Mouse (Mus musculus): Measurements from ENCODE around the gene Shank3. TPM values are rescaled to one million over a fixed set of nuclear protein-coding genes. Genes with fewer than 3 reads are reported as not detected.

The Shank3 gene
- total and polyA plus RNA-seq, 3 experiments: 31.0 to 52.2 (median 44.3) TPM

DNA sequence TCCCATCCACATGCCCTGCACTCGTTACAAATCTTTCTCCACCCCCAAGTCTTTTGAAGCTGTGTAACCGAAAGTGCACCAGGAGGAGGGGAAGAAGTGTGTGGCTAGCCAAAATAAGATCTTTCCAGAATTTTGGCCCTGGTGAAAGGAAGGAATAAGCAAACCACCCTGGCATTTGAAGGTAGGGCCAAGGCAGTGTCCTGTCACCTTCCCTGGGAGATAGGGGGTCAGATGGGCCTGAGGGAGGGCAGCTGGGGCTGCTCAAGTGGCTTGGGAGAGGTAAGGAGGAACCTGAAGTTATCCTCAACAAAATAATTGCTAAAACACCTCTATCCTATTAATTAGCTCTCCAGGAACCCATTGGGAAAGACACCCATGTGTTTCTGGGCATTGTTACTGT lies 2.6 kb upstream of the Shank3 start:
- Histone ChIP-seq H3K36me3 (ENCODE audit: control insufficient read depth, insufficient read depth, low read length) (peaks cover 2% of the 10 kb centered on the region; the same call in 1 of the 2 replicates), H3K9ac (ENCODE audit: low read depth, low read length) (peak overlapping the region; percentile 30; the same call in 1 of the 2 replicates), H3K4me1 (ENCODE audit: control insufficient read depth, insufficient read depth, low read length) (peaks cover 14% of the 10 kb centered on the region), H3K79me2 (replicated peaks; ENCODE audit: control insufficient read depth, insufficient read depth, low read length) (peaks cover 2% of the 10 kb centered on the region; the same call in 1 of the 2 replicates), H3K27me3 (ENCODE audit: control insufficient read depth, insufficient read depth, low read length) (peaks cover 3% of the 10 kb centered on the region; the same call in 1 of the 2 replicates), H3K4me3 (peak overlapping the region; percentile 29), H3K27ac (peak overlapping the region; percentile 83)
- no peak for DNase-seq
- intact Hi-C loops (cut with DNase I): loop anchor here (1.0 to 2.0 kb wide), 2 partner anchors 17 to 20 kb away; partner anchors contain the start of gene Arsa
- 33% methylated on average over 2 of the region's 2 CpGs for WGBS
- TF ChIP-seq EP300 (IDR thresholded peaks at IDR 0.05; ENCODE audit: insufficient read depth, low read depth, low read length) (no peak), POLR2A (IDR thresholded peaks at IDR 0.05; ENCODE audit: insufficient read depth, low read depth, low read length) (no peak), CTCF (IDR thresholded peaks at IDR 0.05) (no peak)

GRCm38 (mm10) chr15:89497391-89498048 lies 1.9 kb upstream of the Shank3 start:
- peak overlapping the region; percentile 81; the same call in 1 of the 2 replicates for H3K9ac ChIP-seq (ENCODE audit: low read depth, low read length)
- peak overlapping the region; percentile 91 for H3K27ac ChIP-seq
- peak overlapping the region; percentile 76 for H3K4me3 ChIP-seq
- peaks cover 18% of the 10 kb centered on the region for H3K4me1 ChIP-seq (ENCODE audit: control insufficient read depth, insufficient read depth, low read length)
- DNase-seq: peak; percentile 74 to 86
- peaks cover 4% of the 10 kb centered on the region; the same call in 1 of the 2 replicates for H3K36me3 ChIP-seq (ENCODE audit: control insufficient read depth, insufficient read depth, low read length)
- TF ChIP-seq CTCF (IDR thresholded peaks at IDR 0.05) (no peak), POLR2A (IDR thresholded peaks at IDR 0.05; ENCODE audit: insufficient read depth, low read depth, low read length) (peak; percentile 96), EP300 (IDR thresholded peaks at IDR 0.05; ENCODE audit: insufficient read depth, low read depth, low read length) (peak; percentile 100)
- H3K27me3 ChIP-seq (ENCODE audit: control insufficient read depth, insufficient read depth, low read length): peaks cover 3% of the 10 kb centered on the region; the same call in 1 of the 2 replicates
- WGBS: 20% methylated on average over 4 of the region's 4 CpGs
- intact Hi-C loops (cut with DNase I): loop anchor here (1.0 to 2.0 kb wide), 2 partner anchors 17 to 21 kb away; partner anchors contain the start of gene Arsa
- H3K79me2 ChIP-seq (replicated peaks; ENCODE audit: control insufficient read depth, insufficient read depth, low read length): peaks cover 2% of the 10 kb centered on the region; the same call in 1 of the 2 replicates

DNA sequence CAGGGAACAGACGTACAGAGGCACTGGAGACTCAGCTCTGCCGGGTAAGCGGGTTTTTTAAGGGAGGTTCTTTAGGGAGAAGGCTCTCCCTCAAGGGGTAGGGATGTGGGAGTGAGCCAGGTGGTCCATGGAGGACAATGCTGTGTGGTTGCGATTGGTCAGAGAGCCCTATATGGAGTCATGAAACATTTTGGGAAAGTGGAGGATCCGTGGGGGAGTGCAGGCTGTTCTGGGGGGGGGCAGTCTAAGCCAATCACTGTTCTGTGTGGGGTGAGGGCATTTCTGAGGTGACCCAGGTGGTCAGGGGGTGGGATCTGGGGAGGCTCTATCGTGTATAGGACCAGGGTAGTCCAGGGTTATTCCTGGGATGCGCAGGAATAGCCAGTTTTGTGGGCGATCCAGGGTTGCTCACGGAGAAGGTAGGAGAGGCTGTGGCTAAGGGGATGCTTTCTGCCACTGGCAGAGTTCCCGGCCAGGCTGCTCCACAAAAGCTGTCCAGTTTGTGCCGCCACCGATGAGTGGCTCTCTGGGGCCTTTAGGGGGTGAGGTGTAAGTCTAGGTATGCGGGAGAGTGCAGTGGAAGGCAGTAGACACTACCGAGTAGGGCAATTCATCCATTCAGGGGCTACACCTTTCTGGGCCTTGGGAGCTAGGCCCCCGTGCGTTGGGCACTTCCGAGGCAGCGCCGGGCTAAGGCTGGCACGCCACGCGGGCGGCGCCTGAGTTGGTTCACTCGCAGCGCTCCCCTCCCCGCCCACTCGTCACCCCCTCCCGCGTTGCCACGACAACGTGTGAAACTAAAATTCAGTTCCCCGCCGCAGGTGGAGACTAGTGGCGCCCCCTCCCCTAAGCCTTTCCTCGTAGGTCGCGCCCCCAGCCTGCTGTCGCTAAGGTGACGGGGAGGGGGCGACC lies 1.1 kb upstream of the Shank3 start:
- Histone ChIP-seq H3K27me3 (ENCODE audit: control insufficient read depth, insufficient read depth, low read length) (peaks cover 3% of the 10 kb centered on the region; the same call in 1 of the 2 replicates), H3K79me2 (replicated peaks; ENCODE audit: control insufficient read depth, insufficient read depth, low read length) (peaks cover 2% of the 10 kb centered on the region; the same call in 1 of the 2 replicates), H3K9ac (ENCODE audit: low read depth, low read length) (peak overlapping the region; percentile 81), H3K36me3 (ENCODE audit: control insufficient read depth, insufficient read depth, low read length) (peaks cover 4% of the 10 kb centered on the region; the same call in 1 of the 2 replicates), H3K4me1 (ENCODE audit: control insufficient read depth, insufficient read depth, low read length) (peaks cover 18% of the 10 kb centered on the region), H3K27ac (peak overlapping the region; percentile 91), H3K4me3 (peak overlapping the region; percentile 76)
- DNase-seq: peak; percentile 66 to 69
- TF ChIP-seq POLR2A (IDR thresholded peaks at IDR 0.05; ENCODE audit: insufficient read depth, low read depth, low read length) (no peak), CTCF (IDR thresholded peaks at IDR 0.05) (no peak), EP300 (IDR thresholded peaks at IDR 0.05; ENCODE audit: insufficient read depth, low read depth, low read length) (no peak)
- intact Hi-C loops (cut with DNase I): no loop called here
- WGBS: 5% methylated on average over 41 of the region's 41 CpGs

DNA sequence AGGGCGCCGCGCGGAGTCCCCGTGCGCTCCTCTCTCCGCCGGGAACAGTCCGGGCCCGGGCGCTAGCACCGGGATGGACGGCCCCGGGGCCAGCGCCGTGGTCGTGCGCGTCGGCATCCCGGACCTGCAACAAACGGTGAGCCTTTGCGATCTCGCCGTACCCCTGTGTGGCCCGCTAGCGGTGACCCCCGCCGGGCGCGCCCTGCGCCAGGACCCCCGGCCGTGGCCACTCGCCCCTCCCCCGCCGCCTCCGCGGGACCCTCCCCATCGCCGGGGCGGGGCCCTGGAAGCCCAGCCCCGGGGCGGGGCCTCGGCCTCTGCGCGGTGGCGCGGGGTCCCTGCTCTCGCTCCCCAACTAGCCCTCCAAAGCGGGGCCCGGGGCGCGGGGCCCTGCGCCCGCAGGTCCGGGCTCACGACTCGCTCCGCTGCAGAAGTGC lies 379 bp downstream of the Shank3 start:
- intact Hi-C loops (cut with DNase I): loop anchor here (2.0 kb wide), 1 partner anchor 21 kb away; no protein-coding TSS in a partner anchor
- DNase-seq: peak; percentile 72 to 78
- no peak for TF ChIP-seq EP300 (IDR thresholded peaks at IDR 0.05; ENCODE audit: insufficient read depth, low read depth, low read length)
- no peak for TF ChIP-seq CTCF (IDR thresholded peaks at IDR 0.05)
- no peak for TF ChIP-seq POLR2A (IDR thresholded peaks at IDR 0.05; ENCODE audit: insufficient read depth, low read depth, low read length)
- Histone ChIP-seq H3K27ac (peak overlapping the region; percentile 68), H3K9ac (ENCODE audit: low read depth, low read length) (peak overlapping the region; percentile 69), H3K4me3 (peak overlapping the region; percentile 76), H3K27me3 (ENCODE audit: control insufficient read depth, insufficient read depth, low read length) (peaks cover 3% of the 10 kb centered on the region; the same call in 1 of the 2 replicates), H3K79me2 (replicated peaks; ENCODE audit: control insufficient read depth, insufficient read depth, low read length) (peaks cover 2% of the 10 kb centered on the region; the same call in 1 of the 2 replicates), H3K4me1 (ENCODE audit: control insufficient read depth, insufficient read depth, low read length) (peaks cover 20% of the 10 kb centered on the region), H3K36me3 (ENCODE audit: control insufficient read depth, insufficient read depth, low read length) (peaks cover 4% of the 10 kb centered on the region; the same call in 1 of the 2 replicates)
- WGBS: 1% methylated on average over 54 of the region's 60 CpGs

- H3K79me2 ChIP-seq (replicated peaks; ENCODE audit: control insufficient read depth, insufficient read depth, low read length): peaks cover 2% of the 10 kb centered on the region; the same call in 1 of the 2 replicates
- intact Hi-C loops (cut with DNase I): loop anchor here (2.0 kb wide), 1 partner anchor 20 kb away; no protein-coding TSS in a partner anchor
- peaks cover 4% of the 10 kb centered on the region; the same call in 1 of the 2 replicates for H3K36me3 ChIP-seq (ENCODE audit: control insufficient read depth, insufficient read depth, low read length)
- no peak for TF ChIP-seq POLR2A (IDR thresholded peaks at IDR 0.05; ENCODE audit: insufficient read depth, low read depth, low read length)
- TF ChIP-seq CTCF (IDR thresholded peaks at IDR 0.05): no peak
- 0 out of 2 replicates have a peak, but pooled peaks have one; percentile 4 for TF ChIP-seq EP300 (IDR thresholded peaks at IDR 0.05; ENCODE audit: insufficient read depth, low read depth, low read length)
- peak overlapping the region; percentile 69 for H3K9ac ChIP-seq (ENCODE audit: low read depth, low read length)
- H3K27me3 ChIP-seq (ENCODE audit: control insufficient read depth, insufficient read depth, low read length): peaks cover 3% of the 10 kb centered on the region; the same call in 1 of the 2 replicates
- no peak for DNase-seq
- peak overlapping the region; percentile 53 for H3K27ac ChIP-seq
- WGBS: 6% methylated on average over 35 of the region's 35 CpGs
- peak overlapping the region; percentile 76 for H3K4me3 ChIP-seq
- peaks cover 20% of the 10 kb centered on the region for H3K4me1 ChIP-seq (ENCODE audit: control insufficient read depth, insufficient read depth, low read length)
Measured at GRCm38 (mm10) chr15:89500221-89500791, 883 bp downstream of the Shank3 start.
